8 mouse cellular contexts compared by ENCODE assay signal in genomic region chr1:52816910-52817812, GRCm38 (mm10). TPM values are rescaled to one million over a fixed set of nuclear protein-coding genes. Genes with fewer than 3 reads are reported as not detected.
DNase-seq lines count a peak whose midpoint lies in the region; ATAC-seq and TF ChIP-seq lines count a peak whose summit lies in the region.

Inpp1 (minus strand) TSS chr1:52817688.

- TF ChIP-seq POLR2A in cerebellum, adult 2 months (IDR thresholded peaks at IDR 0.05; ENCODE audit: borderline replicate concordance, insufficient read depth, low read length) = peak; percentile 52; the same call in 1 of the 2 replicates
- TF ChIP-seq POLR2A in thymus, adult 2 months (IDR thresholded peaks at IDR 0.05; ENCODE audit: control insufficient read depth, extremely low read depth, insufficient read depth, low read length, poor library complexity) = no peak

- no peaks in the 10 kb centered on the region; the same call in 1 of the 2 replicates for H3K36me3 ChIP-seq in forebrain, postnatal 0 days (ENCODE audit: insufficient read depth)
- H3K36me3 ChIP-seq in lung, embryonic 16.5 days (ENCODE audit: control insufficient read depth, insufficient read depth, low read length) = no peaks in the 10 kb centered on the region
- no peaks in the 10 kb centered on the region for H3K36me3 ChIP-seq in thymus, adult 2 months (ENCODE audit: control insufficient read depth, insufficient read depth, low read length)

- ATAC-seq in forebrain, postnatal 0 days = peak; percentile 88
- ATAC-seq in lung, embryonic 16.5 days (ENCODE audit: low read depth) = peak; percentile 93

- under 1% methylated on average over 59 of the region's 59 CpGs for WGBS in cerebellum, adult 2 months
- WGBS in forebrain, postnatal 0 days = 1% methylated on average over 56 of the region's 59 CpGs
- WGBS in lung, embryonic 16.5 days = under 1% methylated on average over 55 of the region's 59 CpGs
- 1% methylated on average over 59 of the region's 59 CpGs for WGBS in thymus, adult 2 months

- H3K27ac ChIP-seq in cerebellum, adult 2 months (ENCODE audit: insufficient read depth, low read length) = peak within 1 kb of the TSS; percentile 95
- H3K27ac ChIP-seq in forebrain, postnatal 0 days (ENCODE audit: low read depth, low read length) = peak within 1 kb of the TSS; percentile 87
- peak within 1 kb of the TSS; percentile 69 for H3K27ac ChIP-seq in lung, embryonic 16.5 days (ENCODE audit: low read length)
- no peak within 1 kb of the TSS for H3K27ac ChIP-seq in thymus, adult 2 months (ENCODE audit: control insufficient read depth, insufficient read depth, low read length)

- H3K27me3 ChIP-seq in cerebellum, adult 2 months (ENCODE audit: control insufficient read depth, insufficient read depth, low read length) = no peaks in the 10 kb centered on the region
- H3K27me3 ChIP-seq in forebrain, postnatal 0 days (ENCODE audit: insufficient read depth, low read length) = no peaks in the 10 kb centered on the region
- H3K27me3 ChIP-seq in lung, embryonic 16.5 days (ENCODE audit: control insufficient read depth, insufficient read depth, low read depth, low read length) = no peaks in the 10 kb centered on the region
- no peaks in the 10 kb centered on the region for H3K27me3 ChIP-seq in thymus, adult 2 months (ENCODE audit: control insufficient read depth, insufficient read depth, low read length)

- peak within 1 kb of the TSS; percentile 86 for H3K9ac ChIP-seq in forebrain, postnatal 0 days
- H3K9ac ChIP-seq in lung, embryonic 16.5 days (ENCODE audit: low read length) = peak within 1 kb of the TSS; percentile 81

- peak within 1 kb of the TSS; percentile 81 for H3K4me2 ChIP-seq in forebrain, postnatal 0 days (ENCODE audit: low read depth)
- peak within 1 kb of the TSS; percentile 79 for H3K4me2 ChIP-seq in lung, embryonic 16.5 days (ENCODE audit: low read depth, low read length)

- no peaks in the 10 kb centered on the region for H3K9me3 ChIP-seq in forebrain, postnatal 0 days (ENCODE audit: low read length)
- H3K9me3 ChIP-seq in lung, embryonic 16.5 days (ENCODE audit: control insufficient read depth, low read length) = no peaks in the 10 kb centered on the region

- DNase-seq in MEL-GATA-1-ER (ENCODE audit: extremely low read depth, low read depth) = peak; percentile 65
- peak; percentile 91 to 93 for DNase-seq in cerebellum, adult 2 months
- peak; percentile 80 for DNase-seq in forebrain, postnatal 0 days
- DNase-seq in heart, postnatal 36 days = peak; percentile 86 to 89
- peak; percentile 61 for DNase-seq in layer of hippocampus, adult 9-11 months
- DNase-seq in ovary, adult 18-20 months (ENCODE audit: low spot score) = peak; percentile 74
- DNase-seq in thymus, adult 2 months = peak; percentile 76

- TF ChIP-seq CTCF in cerebellum, adult 2 months (IDR thresholded peaks at IDR 0.05; ENCODE audit: borderline replicate concordance, insufficient read depth, low read depth, low read length) = peak; percentile 70
- peak; percentile 74 for TF ChIP-seq CTCF in forebrain, postnatal 0 days (IDR thresholded peaks at IDR 0.05; ENCODE audit: low read depth)
- TF ChIP-seq CTCF in thymus, adult 2 months (IDR thresholded peaks at IDR 0.05; ENCODE audit: borderline replicate concordance, control insufficient read depth, extremely low read depth, insufficient read depth, low read length, poor library complexity) = peak; percentile 30; the same call in 1 of the 2 replicates

- peak within 1 kb of the TSS; percentile 66 for H3K4me3 ChIP-seq in cerebellum, adult 2 months (replicated peaks; ENCODE audit: insufficient read depth, low read depth, low read length)
- peak within 1 kb of the TSS; percentile 72 for H3K4me3 ChIP-seq in forebrain, postnatal 0 days (ENCODE audit: low read depth, low read length)
- H3K4me3 ChIP-seq in lung, embryonic 16.5 days (ENCODE audit: low read length) = peak within 1 kb of the TSS; percentile 68
- peak within 1 kb of the TSS; percentile 84 for H3K4me3 ChIP-seq in thymus, adult 2 months (ENCODE audit: control insufficient read depth, insufficient read depth, low read length)

- intact Hi-C loops in heart, postnatal 36 days (cut with DNase I) = loop anchor here (1.0 to 10.0 kb wide), 3 partner anchors 16 to 312 kb away; partner anchors contain the start of genes Hibch and Nab1

- H3K4me1 ChIP-seq in cerebellum, adult 2 months (ENCODE audit: control insufficient read depth, insufficient read depth, low read length) = peaks cover 7% of the 10 kb centered on the region
- 0 out of 2 replicates have a peak, but pooled peaks cover 11% of the 10 kb centered on the region for H3K4me1 ChIP-seq in forebrain, postnatal 0 days (ENCODE audit: insufficient read depth)
- H3K4me1 ChIP-seq in lung, embryonic 16.5 days (replicated peaks; ENCODE audit: control insufficient read depth, insufficient read depth, low read length) = peaks cover 12% of the 10 kb centered on the region
- H3K4me1 ChIP-seq in thymus, adult 2 months (replicated peaks; ENCODE audit: control insufficient read depth, insufficient read depth, low read length) = peaks cover 7% of the 10 kb centered on the region

RNA-seq across cellular contexts. Expression of gene Inpp1, which starts in this region (rescaled TPM):
- polyA plus RNA-seq in cerebellum, adult 2 months (2012; rRNA removed) = 43.9 and 51.8 TPM in 2 replicates
- 38.5 and 38.6 TPM in 2 replicates for total RNA-seq in forebrain, postnatal 0 days (2014; rRNA removed)
- polyA plus RNA-seq in forebrain, postnatal 0 days (2015; fragmentation: Nextera tagmentation; extraction: Ambion mirVana) = 30.1 and 38.1 TPM in 2 replicates
- 10 to 100 TPM; 17.4 to 17.7 TPM for total RNA-seq in heart, postnatal 36 days (2021)
- polyA plus RNA-seq in lung, embryonic 16.5 days (2015; fragmentation: Nextera tagmentation; extraction: Ambion mirVana) = 12.8 and 14.8 TPM in 2 replicates
- polyA plus RNA-seq in thymus, adult 2 months (2012; rRNA removed) = 29.4 and 33.8 TPM in 2 replicates
